Mouse (Mus musculus): ENCODE measurements at regions not wholly inside any gene's neighbourhood (a gene's known extent, or its start where the extent isn't known, plus 50 kb on each side); places are given as distances from the start of the nearest gene placed in this dataset.
A peak's percentile ranks its signal among the peaks of the same experiment; 100 is the strongest.

DNA sequence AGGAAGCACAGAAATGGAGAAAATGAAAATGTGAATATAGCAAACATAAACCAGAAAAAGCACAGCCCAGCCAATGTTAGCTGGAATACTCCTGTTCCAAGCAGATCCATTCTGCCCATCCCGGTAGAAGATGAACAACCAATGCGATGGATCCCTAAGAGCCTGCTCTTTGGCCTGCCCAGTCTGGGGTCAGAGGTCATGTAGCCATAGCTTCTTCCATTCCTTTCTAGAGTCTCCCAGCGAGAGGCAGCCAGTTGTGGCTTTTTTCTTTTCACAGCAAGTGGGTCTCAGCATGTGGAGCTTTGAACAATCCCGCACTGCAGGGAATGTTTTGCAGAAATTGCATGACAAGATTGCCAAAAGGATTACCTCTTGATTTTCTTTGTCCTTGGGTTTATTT, 585.6 kb upstream of the Adgrl4 start:
- 14% methylated on average over 4 of the region's 4 CpGs for WGBS
- DNase-seq (ENCODE audit: low spot score) = no peak
- TF ChIP-seq CTCF (IDR thresholded peaks at IDR 0.05) = no peak
- no peaks in the 10 kb centered on the region for H3K4me1 ChIP-seq (ENCODE audit: insufficient read depth, low read length)
- H3K4me3 ChIP-seq (ENCODE audit: low read depth, low read length) = no peak overlapping the region
- H3K9ac ChIP-seq (replicated peaks; ENCODE audit: low read length, poor library complexity, severe bottlenecking) = no peak overlapping the region
- no peaks in the 10 kb centered on the region for H3K9me3 ChIP-seq (ENCODE audit: low read length)
- no peaks in the 10 kb centered on the region for H3K27me3 ChIP-seq (ENCODE audit: insufficient read depth, low read length)
- no peaks in the 10 kb centered on the region for H3K36me3 ChIP-seq (ENCODE audit: insufficient read depth, low read length)
- H3K4me2 ChIP-seq (ENCODE audit: low read depth, low read length, poor library complexity, severe bottlenecking) = no peak overlapping the region
- no peak for ATAC-seq (ENCODE audit: low FRiP score)
- no peak overlapping the region for H3K27ac ChIP-seq (ENCODE audit: low read depth, low read length)

DNA sequence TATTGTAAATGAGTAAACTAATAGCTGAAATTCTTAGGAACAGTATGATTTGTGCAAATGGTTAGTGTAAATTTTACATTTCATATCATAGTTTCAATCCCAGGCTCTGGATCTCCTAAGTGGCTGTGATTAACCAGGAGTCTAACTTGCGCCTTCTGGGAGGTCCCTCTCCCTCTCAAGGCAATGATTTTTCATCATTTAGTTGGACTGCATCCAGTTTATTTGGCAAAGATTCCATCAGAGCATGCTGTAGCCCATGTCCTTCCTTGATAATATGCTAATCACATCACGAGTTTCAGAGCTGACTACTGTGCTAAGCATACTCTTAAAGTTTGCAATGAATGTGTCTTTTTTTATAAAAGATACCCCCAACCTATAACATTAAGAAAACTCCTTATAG, 541.0 kb upstream of the Adgrl4 start:
- DNase-seq (ENCODE audit: low spot score) (peak; percentile 6), ATAC-seq (ENCODE audit: low FRiP score) (no peak)
- TF ChIP-seq CTCF (IDR thresholded peaks at IDR 0.05) = no peak
- Histone ChIP-seq H3K4me2 (ENCODE audit: low read depth, low read length, poor library complexity, severe bottlenecking) (no peak overlapping the region), H3K4me3 (ENCODE audit: low read depth, low read length) (no peak overlapping the region), H3K27ac (ENCODE audit: low read depth, low read length) (no peak overlapping the region), H3K4me1 (ENCODE audit: insufficient read depth, low read length) (no peaks in the 10 kb centered on the region), H3K36me3 (ENCODE audit: insufficient read depth, low read length) (no peaks in the 10 kb centered on the region), H3K9ac (replicated peaks; ENCODE audit: low read length, poor library complexity, severe bottlenecking) (no peak overlapping the region), H3K27me3 (ENCODE audit: insufficient read depth, low read length) (no peaks in the 10 kb centered on the region), H3K9me3 (ENCODE audit: low read length) (no peaks in the 10 kb centered on the region)
- 71% methylated on average over 2 of the region's 2 CpGs for WGBS

- H3K27ac ChIP-seq (ENCODE audit: low read depth, low read length) = no peak overlapping the region
Measured at GRCm38 (mm10) chr3:150910091-150910490, 527.6 kb upstream of the Adgrl4 start.

DNA sequence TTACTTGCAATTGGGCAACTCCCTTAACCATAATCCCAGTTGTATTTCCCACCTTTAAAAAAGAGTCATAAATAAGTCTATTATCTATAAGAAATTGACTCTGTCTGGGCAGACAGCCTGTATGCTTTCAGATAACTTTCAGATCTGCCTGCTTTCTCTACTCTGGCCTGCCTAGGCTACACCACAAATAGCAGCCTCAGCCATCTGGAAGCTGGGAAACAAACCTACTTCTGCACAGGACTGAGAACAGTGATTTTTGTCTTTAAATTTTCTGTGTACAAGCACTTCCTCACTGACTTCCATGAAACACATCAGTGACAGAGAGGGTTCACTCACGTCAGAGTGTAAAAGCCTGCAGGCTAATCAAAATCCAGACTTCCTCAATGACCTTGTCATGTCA, 482.8 kb upstream of the Adgrl4 start:
- H3K4me3 ChIP-seq (ENCODE audit: low read depth, low read length) = no peak overlapping the region
- no peak overlapping the region for H3K27ac ChIP-seq (ENCODE audit: low read depth, low read length)
- DNase-seq (ENCODE audit: low spot score) (no peak), ATAC-seq (ENCODE audit: low FRiP score) (no peak)
- no peaks in the 10 kb centered on the region for H3K4me1 ChIP-seq (ENCODE audit: insufficient read depth, low read length)
- no peaks in the 10 kb centered on the region for H3K36me3 ChIP-seq (ENCODE audit: insufficient read depth, low read length)
- no peak overlapping the region for H3K9ac ChIP-seq (replicated peaks; ENCODE audit: low read length, poor library complexity, severe bottlenecking)
- no peaks in the 10 kb centered on the region for H3K27me3 ChIP-seq (ENCODE audit: insufficient read depth, low read length)
- TF ChIP-seq CTCF (IDR thresholded peaks at IDR 0.05) = no peak
- H3K9me3 ChIP-seq (ENCODE audit: low read length) = no peaks in the 10 kb centered on the region
- WGBS = 48% methylated on average over 1 of the region's 1 CpGs
- H3K4me2 ChIP-seq (ENCODE audit: low read depth, low read length, poor library complexity, severe bottlenecking) = no peak overlapping the region

More at GRCm38 (mm10) chr3:150910091-150910490, 527.6 kb upstream of the Adgrl4 start:
- Histone ChIP-seq H3K9me3 (ENCODE audit: low read length) (no peaks in the 10 kb centered on the region), H3K4me2 (ENCODE audit: low read depth, low read length, poor library complexity, severe bottlenecking) (no peak overlapping the region), H3K9ac (replicated peaks; ENCODE audit: low read length, poor library complexity, severe bottlenecking) (no peak overlapping the region), H3K27me3 (ENCODE audit: insufficient read depth, low read length) (no peaks in the 10 kb centered on the region), H3K4me3 (ENCODE audit: low read depth, low read length) (no peak overlapping the region), H3K4me1 (ENCODE audit: insufficient read depth, low read length) (no peaks in the 10 kb centered on the region), H3K36me3 (ENCODE audit: insufficient read depth, low read length) (no peaks in the 10 kb centered on the region)
- 89% methylated on average over 2 of the region's 2 CpGs for WGBS
- DNase-seq (ENCODE audit: low spot score) = no peak
- ATAC-seq (ENCODE audit: low FRiP score) = no peak
- no peak for TF ChIP-seq CTCF (IDR thresholded peaks at IDR 0.05)

DNA sequence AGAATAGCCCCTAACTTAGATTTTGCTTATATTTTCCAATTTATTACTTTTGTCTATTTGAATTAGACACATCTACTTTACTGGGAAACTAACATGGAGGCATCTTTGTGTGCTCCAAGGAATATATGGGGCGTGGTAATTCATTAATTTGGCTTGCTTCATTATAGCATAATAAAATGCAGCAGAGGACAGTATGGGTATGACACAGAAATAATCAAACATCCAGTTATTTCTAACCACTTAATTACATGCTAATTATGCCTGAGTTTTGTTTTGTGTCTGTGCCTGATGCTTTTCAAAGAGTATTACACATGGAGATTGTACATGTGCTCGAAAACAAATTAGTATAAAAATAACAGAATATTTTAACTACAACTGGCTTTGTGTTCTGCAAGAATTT, 438.0 kb upstream of the Adgrl4 start:
- no peaks in the 10 kb centered on the region for H3K9me3 ChIP-seq (ENCODE audit: low read length)
- WGBS = 82% methylated on average over 2 of the region's 2 CpGs
- no peak overlapping the region for H3K27ac ChIP-seq (ENCODE audit: low read depth, low read length)
- no peaks in the 10 kb centered on the region for H3K27me3 ChIP-seq (ENCODE audit: insufficient read depth, low read length)
- H3K4me2 ChIP-seq (ENCODE audit: low read depth, low read length, poor library complexity, severe bottlenecking) = no peak overlapping the region
- H3K9ac ChIP-seq (replicated peaks; ENCODE audit: low read length, poor library complexity, severe bottlenecking) = no peak overlapping the region
- H3K4me3 ChIP-seq (ENCODE audit: low read depth, low read length) = no peak overlapping the region
- DNase-seq (ENCODE audit: low spot score) (no peak), ATAC-seq (ENCODE audit: low FRiP score) (no peak)
- H3K36me3 ChIP-seq (ENCODE audit: insufficient read depth, low read length) = no peaks in the 10 kb centered on the region
- TF ChIP-seq CTCF (IDR thresholded peaks at IDR 0.05) = no peak
- no peaks in the 10 kb centered on the region for H3K4me1 ChIP-seq (ENCODE audit: insufficient read depth, low read length)

DNA sequence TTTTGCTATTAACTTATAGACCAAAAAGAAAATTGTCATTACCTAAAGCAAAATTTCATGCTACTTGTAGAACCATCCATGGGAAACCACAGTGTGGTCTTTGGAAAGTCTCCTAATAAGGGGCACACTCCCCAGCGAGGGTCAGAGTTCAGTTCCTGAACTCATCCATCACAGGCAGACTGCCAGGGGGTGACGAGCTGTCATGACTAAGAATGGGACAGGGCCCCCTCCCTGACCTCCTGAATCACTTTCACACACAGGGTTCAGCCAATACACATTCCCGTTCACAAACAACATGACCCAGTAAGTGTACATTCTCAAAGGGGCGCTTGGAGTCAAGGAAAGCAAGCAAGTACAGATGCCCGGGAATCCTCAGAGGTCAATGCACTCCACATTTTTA, 437.5 kb upstream of the Adgrl4 start:
- H3K27ac ChIP-seq (ENCODE audit: low read depth, low read length) = no peak overlapping the region
- H3K9me3 ChIP-seq (ENCODE audit: low read length) = no peaks in the 10 kb centered on the region
- no peak overlapping the region for H3K4me3 ChIP-seq (ENCODE audit: low read depth, low read length)
- no peaks in the 10 kb centered on the region for H3K36me3 ChIP-seq (ENCODE audit: insufficient read depth, low read length)
- TF ChIP-seq CTCF (IDR thresholded peaks at IDR 0.05) = no peak
- no peaks in the 10 kb centered on the region for H3K27me3 ChIP-seq (ENCODE audit: insufficient read depth, low read length)
- WGBS = 53% methylated on average over 5 of the region's 5 CpGs
- no peaks in the 10 kb centered on the region for H3K4me1 ChIP-seq (ENCODE audit: insufficient read depth, low read length)
- H3K4me2 ChIP-seq (ENCODE audit: low read depth, low read length, poor library complexity, severe bottlenecking) = no peak overlapping the region
- ATAC-seq (ENCODE audit: low FRiP score) = no peak
- DNase-seq (ENCODE audit: low spot score) = no peak
- H3K9ac ChIP-seq (replicated peaks; ENCODE audit: low read length, poor library complexity, severe bottlenecking) = no peak overlapping the region

Measured in midbrain, postnatal 0 days (tissue).